Mouse (Mus musculus): ENCODE measurements around the gene Nlrc3. TPM values are rescaled to one million over a fixed set of nuclear protein-coding genes. Genes with fewer than 3 reads are reported as not detected.

Gene Nlrc3
- 32.0 and 48.2 TPM in 2 replicates for polyA plus RNA-seq (2012; rRNA removed; ENCODE audit: low replicate concordance)

DNA sequence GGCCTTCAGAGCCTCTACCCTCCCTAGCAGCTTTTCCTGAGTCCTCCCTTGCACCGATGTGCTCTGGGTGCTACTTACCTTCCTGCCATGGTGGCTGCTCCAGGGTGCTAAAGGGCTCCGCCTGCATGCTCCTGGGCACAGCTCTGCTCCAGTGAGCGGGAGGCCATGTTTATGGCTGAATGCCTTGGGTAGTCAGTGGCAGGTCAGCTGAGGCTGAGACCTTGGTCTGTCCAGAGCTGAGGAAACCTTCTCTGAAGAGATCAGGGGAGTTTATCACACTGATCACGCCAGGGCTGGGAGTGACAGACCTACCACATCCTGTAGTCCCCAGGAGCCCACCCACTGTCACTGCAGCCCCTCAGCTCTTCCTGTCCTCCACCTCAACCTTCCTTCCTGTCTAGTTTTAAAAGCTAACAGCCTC is at the start of gene Nlrc3:
Gene Nlrc3 (minus strand): TSS at position 382 of the 421 bp plus-strand sequence.

DNA sequence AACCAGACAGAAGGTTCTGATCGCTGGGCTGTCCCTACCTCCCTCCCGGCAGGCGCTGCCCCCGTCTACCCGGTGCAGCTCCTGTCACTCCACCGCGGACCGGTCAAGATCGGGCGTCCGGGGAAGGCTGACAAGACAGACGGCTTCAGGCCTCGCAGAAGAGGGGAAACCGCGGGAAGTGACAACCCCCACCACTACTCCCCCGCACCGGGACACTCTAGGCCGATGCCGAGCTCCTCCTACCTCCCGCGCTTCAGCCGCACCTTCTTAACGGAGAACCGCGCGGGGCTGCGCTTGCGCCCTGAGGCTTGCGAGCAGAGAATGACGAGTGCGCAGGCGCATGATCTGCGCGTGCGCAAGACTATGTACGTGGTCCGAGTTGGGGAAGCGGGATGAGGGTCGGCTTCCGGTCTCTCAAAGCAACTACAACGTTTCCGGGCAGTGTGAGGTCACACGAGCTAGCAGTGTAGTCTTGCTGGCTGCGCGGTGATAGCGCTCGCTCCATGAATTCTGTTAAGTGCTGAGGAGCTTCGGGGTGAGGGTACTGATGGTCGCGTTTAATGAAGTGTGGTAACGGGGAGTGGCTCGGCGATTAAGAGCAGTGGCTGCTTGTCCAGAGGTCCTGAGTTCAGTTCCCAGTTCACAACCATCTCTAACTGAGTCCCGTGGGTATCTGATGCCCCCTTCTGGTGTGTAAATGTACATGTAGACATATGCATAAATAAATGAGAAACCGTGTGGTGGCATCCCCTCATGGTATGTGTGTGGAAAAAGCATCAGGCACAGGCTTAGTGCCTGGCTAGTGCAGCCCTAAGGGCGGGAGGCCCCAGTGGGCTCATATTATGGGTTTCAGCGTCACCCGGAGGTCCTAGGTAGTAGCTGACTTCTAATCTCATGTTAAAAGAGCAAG is 27.3 kb upstream of the Nlrc3 start, which contains the start of gene Slx4:
Gene Slx4 (minus strand): TSS at position 282 of the 910 bp plus-strand sequence.

DNA sequence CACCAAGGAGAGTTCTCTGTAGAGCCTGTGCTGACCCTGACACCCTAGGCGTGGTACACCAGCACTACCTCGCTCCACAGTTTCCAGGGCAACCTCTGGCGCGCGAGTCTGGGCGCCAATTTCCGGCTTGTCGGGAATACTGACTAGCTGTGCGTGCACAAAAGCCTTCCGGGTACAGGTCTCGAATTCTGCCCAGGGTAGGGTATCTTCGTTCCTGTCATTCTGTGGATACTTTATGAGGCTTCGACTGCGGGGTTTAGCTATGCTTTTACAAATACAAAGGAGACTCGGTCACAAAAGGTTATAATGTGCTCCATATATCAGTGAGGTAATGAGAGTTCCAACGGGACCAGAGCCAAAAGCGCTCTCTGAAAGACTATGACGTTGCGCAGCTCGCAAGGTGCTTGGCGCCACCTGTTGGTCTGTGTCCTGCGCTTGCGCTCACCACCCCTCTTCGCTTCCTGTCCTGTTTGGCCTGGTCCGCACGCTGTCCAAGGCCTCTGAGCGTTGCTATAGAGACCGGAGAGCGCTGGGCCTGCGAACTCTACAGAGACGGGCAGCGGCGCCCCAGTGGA is 67.8 kb downstream of the Nlrc3 start, which contains the start of the genes 1700037C18Rik and Cluap1:
Gene 1700037C18Rik (minus strand): TSS at position 153 of the 575 bp plus-strand sequence.
Gene Cluap1 (plus strand): TSS at position 265 of the 575 bp plus-strand sequence.

Other genes with a start within 250 kb of the Nlrc3 start
- 8.3 and 10.4 TPM in 2 replicates for gene Zfp263, start 232.5 kb downstream of the Nlrc3 start, polyA plus RNA-seq (2012; rRNA removed; ENCODE audit: low replicate concordance)
- not detected in 2 replicates for gene Olfr15, start 145.8 kb downstream of the Nlrc3 start, polyA plus RNA-seq (2012; rRNA removed; ENCODE audit: low replicate concordance)
- 1.0 and 2.4 TPM in 2 replicates for gene Zfp174, start 129.4 kb downstream of the Nlrc3 start, polyA plus RNA-seq (2012; rRNA removed; ENCODE audit: low replicate concordance)
- 80.8 and 96.2 TPM in 2 replicates for gene Naa60, start 104.3 kb downstream of the Nlrc3 start, polyA plus RNA-seq (2012; rRNA removed; ENCODE audit: low replicate concordance)
- 2.9 and 3.6 TPM in 2 replicates for gene Zfp597, start 92.1 kb downstream of the Nlrc3 start, polyA plus RNA-seq (2012; rRNA removed; ENCODE audit: low replicate concordance)
- gene Gm20695, start 92.0 kb downstream of the Nlrc3 start, polyA plus RNA-seq (2012; rRNA removed; ENCODE audit: low replicate concordance), result 0.24 TPM in 1 of 2 replicates, not detected in the other
- 4.1 and 12.7 TPM in 2 replicates for gene 1700037C18Rik, start 67.9 kb downstream of the Nlrc3 start, polyA plus RNA-seq (2012; rRNA removed; ENCODE audit: low replicate concordance)
- 5.3 and 7.0 TPM in 2 replicates for gene Cluap1, start 67.8 kb downstream of the Nlrc3 start, polyA plus RNA-seq (2012; rRNA removed; ENCODE audit: low replicate concordance)
- 21.4 and 22.2 TPM in 2 replicates for gene Slx4, start 27.1 kb upstream of the Nlrc3 start, polyA plus RNA-seq (2012; rRNA removed; ENCODE audit: low replicate concordance)
- 0.17 TPM in 1 of 2 replicates, not detected in the other for gene Dnase1, start 60.3 kb upstream of the Nlrc3 start, polyA plus RNA-seq (2012; rRNA removed; ENCODE audit: low replicate concordance)
- 96.3 and 125 TPM in 2 replicates for gene Trap1, start 101.2 kb upstream of the Nlrc3 start, polyA plus RNA-seq (2012; rRNA removed; ENCODE audit: low replicate concordance)
- 12.6 and 28.7 TPM in 2 replicates for gene Crebbp, start 237.4 kb upstream of the Nlrc3 start, polyA plus RNA-seq (2012; rRNA removed; ENCODE audit: low replicate concordance)